Mouse (Mus musculus) erythroblast, embryonic 14.5 days (primary cell): Measurements from ENCODE around the gene Pitpnc1.

Experiments used
- GATA1 ChIP-seq: IDR thresholded peaks from 2 replicates; pipeline ENCODE4 v1.6.1; 2012; ENCODE audit warnings: low read length, inconsistent platforms, mixed read lengths
- TAL1 ChIP-seq: IDR thresholded peaks from 3 replicates; pipeline ENCODE4 v1.6.1; 2012; ENCODE audit warnings: low read length, inconsistent platforms, mixed read lengths

DNA sequence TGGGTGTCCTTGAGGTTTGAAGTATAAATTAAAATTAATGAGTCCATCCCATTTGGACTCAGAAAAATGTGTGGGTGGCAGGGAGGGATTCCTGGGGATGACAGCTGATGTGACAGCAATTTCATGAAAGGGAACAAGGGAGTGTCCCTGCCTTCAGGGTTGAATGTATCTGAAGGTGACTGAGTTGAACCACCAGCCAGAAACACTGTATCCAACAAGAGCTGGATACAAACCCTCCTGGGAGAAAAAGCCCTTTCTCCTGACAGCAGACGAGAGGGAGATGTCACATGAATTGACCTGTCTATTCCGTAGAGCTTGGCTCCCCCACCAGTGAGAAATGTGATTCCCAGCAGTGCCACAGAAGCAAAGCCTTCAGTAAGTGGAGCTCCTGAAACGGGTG lies 115.0 kb downstream of the Pitpnc1 start:
- no peak for TF ChIP-seq TAL1
- TF ChIP-seq GATA1 = no peak
